Mouse (Mus musculus): ENCODE data around the gene Sema3a. TPM values are rescaled to one million over a fixed set of nuclear protein-coding genes. Genes with fewer than 3 reads are reported as not detected.

Sema3a gene
- polyA plus RNA-seq, 1 experiment from 2014 or later = 43.4 TPM

DNA sequence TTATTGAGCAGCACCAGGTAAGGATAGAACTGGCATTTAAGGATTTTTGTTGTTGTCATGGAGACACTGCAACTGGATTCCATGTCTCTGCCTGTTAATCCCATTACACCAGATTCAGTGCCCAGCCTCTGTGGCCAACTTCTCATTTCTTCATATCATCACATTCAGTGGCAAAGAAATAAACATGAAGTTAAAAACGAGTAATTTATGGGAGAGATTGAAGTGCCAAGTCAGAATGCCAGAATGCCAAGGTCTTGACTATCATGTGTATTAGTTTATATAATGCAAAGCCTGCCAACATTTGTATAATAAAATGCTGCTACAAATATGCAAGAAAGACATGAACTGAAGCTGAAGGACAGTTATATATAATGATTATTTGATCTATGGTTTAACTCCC lies 131.1 kb downstream of the Sema3a start:
- WGBS = 76% methylated on average over 1 of the region's 1 CpGs
- no peak overlapping the region for H3K4me2 ChIP-seq (ENCODE audit: low read depth, severe bottlenecking)
- no peak overlapping the region for H3K27ac ChIP-seq (replicated peaks; ENCODE audit: low read depth, low read length)
- DNase-seq (ENCODE audit: low spot score) (no peak), ATAC-seq (ENCODE audit: insufficient number of reproducible peaks, low FRiP score, low TSS enrichment, low read depth) (no peak)
- H3K9ac ChIP-seq (ENCODE audit: low read length) = no peak overlapping the region
- no peaks in the 10 kb centered on the region for H3K4me1 ChIP-seq (ENCODE audit: control insufficient read depth, insufficient read depth, low read length)
- no peaks in the 10 kb centered on the region for H3K27me3 ChIP-seq (ENCODE audit: control insufficient read depth, insufficient read depth, low read length)
- H3K9me3 ChIP-seq (ENCODE audit: control insufficient read depth, low read length) = no peaks in the 10 kb centered on the region
- no peaks in the 10 kb centered on the region for H3K36me3 ChIP-seq (ENCODE audit: control insufficient read depth, insufficient read depth, low read length)
- H3K4me3 ChIP-seq (ENCODE audit: low read depth, low read length) = no peak overlapping the region

DNA sequence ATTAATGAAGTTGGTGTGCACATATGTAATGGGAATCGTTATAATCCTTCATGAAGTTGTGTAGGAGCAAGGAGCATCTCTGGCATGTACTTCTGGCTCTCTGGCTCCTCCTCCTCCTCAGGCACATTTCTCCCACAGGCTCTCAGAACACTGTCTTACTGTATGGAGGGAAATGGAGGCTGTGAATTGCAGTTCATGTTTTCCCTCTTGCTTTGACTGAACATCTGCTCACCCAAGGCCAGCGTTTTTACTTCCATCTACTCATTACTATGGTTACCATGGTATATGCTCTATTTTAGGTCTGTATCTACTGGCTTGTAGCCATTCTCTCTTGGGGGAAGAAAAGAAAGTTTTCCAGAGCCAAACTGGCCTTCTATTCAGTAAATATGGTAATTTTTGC lies 137.9 kb downstream of the Sema3a start:
- H3K9ac ChIP-seq (ENCODE audit: low read length) = no peak overlapping the region
- no peaks in the 10 kb centered on the region for H3K4me1 ChIP-seq (ENCODE audit: control insufficient read depth, insufficient read depth, low read length)
- DNase-seq (ENCODE audit: low spot score) = no peak
- H3K27me3 ChIP-seq (ENCODE audit: control insufficient read depth, insufficient read depth, low read length) = no peaks in the 10 kb centered on the region
- no peaks in the 10 kb centered on the region for H3K9me3 ChIP-seq (ENCODE audit: control insufficient read depth, low read length)
- H3K36me3 ChIP-seq (ENCODE audit: control insufficient read depth, insufficient read depth, low read length) = no peaks in the 10 kb centered on the region
- no peak overlapping the region for H3K4me3 ChIP-seq (ENCODE audit: low read depth, low read length)
- H3K27ac ChIP-seq (replicated peaks; ENCODE audit: low read depth, low read length) = no peak overlapping the region
- 82% methylated on average over 2 of the region's 2 CpGs for WGBS
- no peak for ATAC-seq (ENCODE audit: insufficient number of reproducible peaks, low FRiP score, low TSS enrichment, low read depth)
- no peak overlapping the region for H3K4me2 ChIP-seq (ENCODE audit: low read depth, severe bottlenecking)

GRCm38 (mm10) chr5:13263539-13263938 lies 138.3 kb downstream of the Sema3a start:
- no peaks in the 10 kb centered on the region for H3K27me3 ChIP-seq (ENCODE audit: control insufficient read depth, insufficient read depth, low read length)
- H3K4me2 ChIP-seq (ENCODE audit: low read depth, severe bottlenecking) = no peak overlapping the region
- WGBS = 85% methylated on average over 3 of the region's 3 CpGs
- DNase-seq (ENCODE audit: low spot score) = no peak
- no peak overlapping the region for H3K4me3 ChIP-seq (ENCODE audit: low read depth, low read length)
- H3K36me3 ChIP-seq (ENCODE audit: control insufficient read depth, insufficient read depth, low read length) = no peaks in the 10 kb centered on the region
- H3K4me1 ChIP-seq (ENCODE audit: control insufficient read depth, insufficient read depth, low read length) = no peaks in the 10 kb centered on the region
- no peak overlapping the region for H3K9ac ChIP-seq (ENCODE audit: low read length)
- ATAC-seq (ENCODE audit: insufficient number of reproducible peaks, low FRiP score, low TSS enrichment, low read depth) = no peak
- H3K27ac ChIP-seq (replicated peaks; ENCODE audit: low read depth, low read length) = no peak overlapping the region
- H3K9me3 ChIP-seq (ENCODE audit: control insufficient read depth, low read length) = no peaks in the 10 kb centered on the region

GRCm38 (mm10) chr5:13312667-13313066 lies 187.5 kb downstream of the Sema3a start:
- no peak for ATAC-seq (ENCODE audit: insufficient number of reproducible peaks, low FRiP score, low TSS enrichment, low read depth)
- 71% methylated on average over 4 of the region's 4 CpGs for WGBS
- no peak overlapping the region for H3K4me3 ChIP-seq (ENCODE audit: low read depth, low read length)
- no peaks in the 10 kb centered on the region for H3K4me1 ChIP-seq (ENCODE audit: control insufficient read depth, insufficient read depth, low read length)
- H3K27ac ChIP-seq (replicated peaks; ENCODE audit: low read depth, low read length) = no peak overlapping the region
- DNase-seq (ENCODE audit: low spot score) = no peak
- H3K9me3 ChIP-seq (ENCODE audit: control insufficient read depth, low read length) = no peaks in the 10 kb centered on the region
- H3K36me3 ChIP-seq (ENCODE audit: control insufficient read depth, insufficient read depth, low read length) = no peaks in the 10 kb centered on the region
- H3K27me3 ChIP-seq (ENCODE audit: control insufficient read depth, insufficient read depth, low read length) = no peaks in the 10 kb centered on the region
- no peak overlapping the region for H3K9ac ChIP-seq (ENCODE audit: low read length)
- no peak overlapping the region for H3K4me2 ChIP-seq (ENCODE audit: low read depth, severe bottlenecking)

GRCm38 (mm10) chr5:13313977-13314376 lies 188.8 kb downstream of the Sema3a start:
- no peak for DNase-seq (ENCODE audit: low spot score)
- 53% methylated on average over 6 of the region's 6 CpGs for WGBS
- Histone ChIP-seq H3K36me3 (ENCODE audit: control insufficient read depth, insufficient read depth, low read length) (no peaks in the 10 kb centered on the region), H3K4me2 (ENCODE audit: low read depth, severe bottlenecking) (no peak overlapping the region), H3K9me3 (ENCODE audit: control insufficient read depth, low read length) (no peaks in the 10 kb centered on the region), H3K27ac (replicated peaks; ENCODE audit: low read depth, low read length) (no peak overlapping the region), H3K4me3 (ENCODE audit: low read depth, low read length) (no peak overlapping the region), H3K27me3 (ENCODE audit: control insufficient read depth, insufficient read depth, low read length) (no peaks in the 10 kb centered on the region), H3K9ac (ENCODE audit: low read length) (no peak overlapping the region), H3K4me1 (ENCODE audit: control insufficient read depth, insufficient read depth, low read length) (no peaks in the 10 kb centered on the region)
- no peak for ATAC-seq (ENCODE audit: insufficient number of reproducible peaks, low FRiP score, low TSS enrichment, low read depth)

DNA sequence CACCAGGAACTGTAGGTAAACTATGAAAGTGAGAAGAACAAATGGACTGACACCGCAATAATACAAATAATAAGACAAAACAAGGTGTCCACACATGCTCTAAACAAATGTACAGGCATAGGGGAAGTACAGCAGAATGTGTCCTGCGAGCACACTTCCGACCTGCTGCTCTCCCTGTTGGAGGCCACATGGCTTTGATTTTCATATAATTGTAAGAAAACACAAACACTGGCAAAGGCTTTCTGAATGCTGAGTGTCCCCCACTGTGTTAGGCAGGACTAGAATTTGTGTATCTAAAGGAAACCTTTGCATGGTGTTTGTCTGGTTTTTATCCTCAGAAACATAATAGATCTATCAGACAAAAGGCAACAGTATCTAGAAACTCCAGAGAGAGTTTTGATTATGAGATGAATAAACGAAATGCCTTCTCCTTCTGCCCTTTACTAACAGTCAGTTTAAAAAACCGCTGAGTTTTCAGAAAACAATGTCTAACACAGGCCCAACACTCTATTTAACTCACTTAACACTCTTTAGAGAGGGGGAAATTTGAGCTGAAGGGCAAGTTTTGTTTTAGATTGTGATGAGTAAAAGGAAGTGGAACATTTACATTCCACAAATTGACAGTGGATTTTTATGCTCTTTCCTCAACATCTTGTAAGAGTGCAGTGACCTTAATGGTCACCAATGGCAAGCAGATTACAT lies 193.7 kb downstream of the Sema3a start:
- Histone ChIP-seq H3K4me1 (ENCODE audit: control insufficient read depth, insufficient read depth, low read length) (no peaks in the 10 kb centered on the region), H3K36me3 (ENCODE audit: control insufficient read depth, insufficient read depth, low read length) (no peaks in the 10 kb centered on the region), H3K4me3 (ENCODE audit: low read depth, low read length) (no peak overlapping the region), H3K4me2 (ENCODE audit: low read depth, severe bottlenecking) (no peak overlapping the region), H3K9ac (ENCODE audit: low read length) (no peak overlapping the region), H3K27ac (replicated peaks; ENCODE audit: low read depth, low read length) (no peak overlapping the region), H3K9me3 (ENCODE audit: control insufficient read depth, low read length) (no peaks in the 10 kb centered on the region), H3K27me3 (ENCODE audit: control insufficient read depth, insufficient read depth, low read length) (no peaks in the 10 kb centered on the region)
- ATAC-seq (ENCODE audit: insufficient number of reproducible peaks, low FRiP score, low TSS enrichment, low read depth) = no peak
- WGBS = 37% methylated on average over 5 of the region's 5 CpGs
- DNase-seq (ENCODE audit: low spot score) = no peak

DNA sequence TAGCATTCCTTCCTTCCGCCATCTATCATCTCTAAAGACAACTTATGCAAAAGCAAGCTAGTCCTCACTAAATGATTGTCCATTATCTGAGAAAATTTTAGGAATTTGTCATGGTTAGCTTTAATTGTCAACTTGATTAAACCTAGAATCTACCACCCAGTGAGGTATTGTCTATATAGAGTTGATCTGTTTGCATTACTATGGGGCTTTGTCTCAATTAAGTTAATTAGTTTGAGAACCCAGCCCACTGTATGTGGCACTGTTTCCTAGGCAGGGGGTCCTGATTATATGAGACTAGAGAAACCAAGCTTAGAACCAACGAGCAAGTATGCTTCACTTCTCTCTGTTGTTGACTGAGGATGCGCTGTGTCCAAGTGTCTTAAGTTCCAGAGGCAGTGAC lies 194.9 kb downstream of the Sema3a start:
- Histone ChIP-seq H3K4me1 (ENCODE audit: control insufficient read depth, insufficient read depth, low read length) (no peaks in the 10 kb centered on the region), H3K4me2 (ENCODE audit: low read depth, severe bottlenecking) (no peak overlapping the region), H3K27me3 (ENCODE audit: control insufficient read depth, insufficient read depth, low read length) (no peaks in the 10 kb centered on the region), H3K9ac (ENCODE audit: low read length) (no peak overlapping the region), H3K27ac (replicated peaks; ENCODE audit: low read depth, low read length) (no peak overlapping the region), H3K9me3 (ENCODE audit: control insufficient read depth, low read length) (no peaks in the 10 kb centered on the region), H3K36me3 (ENCODE audit: control insufficient read depth, insufficient read depth, low read length) (no peaks in the 10 kb centered on the region), H3K4me3 (ENCODE audit: low read depth, low read length) (no peak overlapping the region)
- WGBS = 76% methylated on average over 3 of the region's 3 CpGs
- DNase-seq (ENCODE audit: low spot score) (no peak), ATAC-seq (ENCODE audit: insufficient number of reproducible peaks, low FRiP score, low TSS enrichment, low read depth) (no peak)

DNA sequence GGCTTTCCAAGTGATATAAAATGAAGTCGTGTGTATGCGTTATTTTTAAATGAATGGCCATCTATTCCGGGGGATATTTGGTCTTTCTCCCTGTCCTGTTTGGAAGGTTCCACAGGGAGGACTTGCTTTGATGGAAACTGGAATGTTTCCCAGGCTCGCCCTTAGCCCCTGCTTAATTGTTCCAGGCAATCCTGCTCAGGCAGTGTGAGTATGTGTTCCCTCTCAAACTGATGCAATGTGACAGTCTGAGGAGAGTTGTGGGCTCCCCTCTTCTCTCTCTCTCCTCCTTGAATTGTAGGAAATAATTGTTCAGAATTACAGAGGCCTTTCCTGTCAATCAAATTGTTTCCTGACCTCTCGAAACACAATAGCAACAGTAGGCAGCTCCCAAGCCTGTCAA lies 202.1 kb downstream of the Sema3a start:
- no peak overlapping the region for H3K4me3 ChIP-seq (ENCODE audit: low read depth, low read length)
- WGBS = 73% methylated on average over 5 of the region's 5 CpGs
- ATAC-seq (ENCODE audit: insufficient number of reproducible peaks, low FRiP score, low TSS enrichment, low read depth) (no peak), DNase-seq (ENCODE audit: low spot score) (no peak)
- H3K27me3 ChIP-seq (ENCODE audit: control insufficient read depth, insufficient read depth, low read length) = no peaks in the 10 kb centered on the region
- H3K36me3 ChIP-seq (ENCODE audit: control insufficient read depth, insufficient read depth, low read length) = no peaks in the 10 kb centered on the region
- no peak overlapping the region for H3K4me2 ChIP-seq (ENCODE audit: low read depth, severe bottlenecking)
- no peak overlapping the region for H3K27ac ChIP-seq (replicated peaks; ENCODE audit: low read depth, low read length)
- H3K9ac ChIP-seq (ENCODE audit: low read length) = no peak overlapping the region
- no peaks in the 10 kb centered on the region for H3K9me3 ChIP-seq (ENCODE audit: control insufficient read depth, low read length)
- no peaks in the 10 kb centered on the region for H3K4me1 ChIP-seq (ENCODE audit: control insufficient read depth, insufficient read depth, low read length)

GRCm38 (mm10) chr5:13331412-13331811 lies 206.2 kb downstream of the Sema3a start:
- WGBS = 39% methylated on average over 2 of the region's 2 CpGs
- Histone ChIP-seq H3K36me3 (ENCODE audit: control insufficient read depth, insufficient read depth, low read length) (no peaks in the 10 kb centered on the region), H3K4me3 (ENCODE audit: low read depth, low read length) (no peak overlapping the region), H3K4me2 (ENCODE audit: low read depth, severe bottlenecking) (no peak overlapping the region), H3K27ac (replicated peaks; ENCODE audit: low read depth, low read length) (no peak overlapping the region), H3K4me1 (ENCODE audit: control insufficient read depth, insufficient read depth, low read length) (no peaks in the 10 kb centered on the region), H3K27me3 (ENCODE audit: control insufficient read depth, insufficient read depth, low read length) (no peaks in the 10 kb centered on the region), H3K9ac (ENCODE audit: low read length) (no peak overlapping the region), H3K9me3 (ENCODE audit: control insufficient read depth, low read length) (no peaks in the 10 kb centered on the region)
- DNase-seq (ENCODE audit: low spot score) (no peak), ATAC-seq (ENCODE audit: insufficient number of reproducible peaks, low FRiP score, low TSS enrichment, low read depth) (no peak; the same call in 1 of the 2 replicates)

Data from limb, embryonic 11.5 days (tissue).